In genomic region chr17:78141136-78141535, GRCm38 (mm10) we compare ENCODE assay signal across 29 mouse cellular contexts. TPM values are rescaled to one million over a fixed set of nuclear protein-coding genes. Genes with fewer than 3 reads are reported as not detected.
DNase-seq lines count a peak whose midpoint lies in the region; ATAC-seq lines count a peak whose summit lies in the region.
"Had no signal": no experiment of that assay in that cellular context is flagged by ENCODE, and none has a peak within 500 bp of the region (broad histone marks: within the 10 kb centered on the region; RNA-seq: fewer than 3 reads in every experiment).

No protein-coding gene starts in this region.

- H3K4me1 ChIP-seq in lung, embryonic 15.5 days: peaks cover 5% of the 10 kb centered on the region; the same call in 1 of the 2 replicates
- H3K4me1 ChIP-seq in hindbrain, embryonic 12.5 days: no peaks in the 10 kb centered on the region
- H3K4me1 ChIP-seq: embryonic facial prominence, embryonic 10.5 days; embryonic facial prominence, embryonic 13.5 days; forebrain, embryonic 15.5 days; heart, embryonic 10.5 days; heart, embryonic 13.5 days had no signal

- H3K4me3 ChIP-seq in lung, embryonic 15.5 days: no peak overlapping the region
- H3K4me3 ChIP-seq in hindbrain, embryonic 12.5 days: no peak overlapping the region
- H3K4me3 ChIP-seq: embryonic facial prominence, embryonic 10.5 days; embryonic facial prominence, embryonic 13.5 days; erythroblast, embryonic 14.5 days; forebrain, embryonic 15.5 days; heart, adult 2 months; heart, embryonic 10.5 days; heart, embryonic 13.5 days; hindbrain, embryonic 15.5 days had no signal

- H3K9me3 ChIP-seq in lung, embryonic 15.5 days: no peaks in the 10 kb centered on the region
- H3K9me3 ChIP-seq in hindbrain, embryonic 12.5 days (replicated peaks): no peaks in the 10 kb centered on the region
- H3K9me3 ChIP-seq: embryonic facial prominence, embryonic 10.5 days; embryonic facial prominence, embryonic 13.5 days; forebrain, embryonic 15.5 days; G1E; heart, embryonic 10.5 days; heart, embryonic 13.5 days; hindbrain, embryonic 15.5 days had no signal

- peaks cover 7% of the 10 kb centered on the region; the same call in 1 of the 2 replicates for H3K27me3 ChIP-seq in lung, embryonic 15.5 days
- H3K27me3 ChIP-seq in hindbrain, embryonic 12.5 days: no peaks in the 10 kb centered on the region
- H3K27me3 ChIP-seq: CH12.LX; embryonic facial prominence, embryonic 13.5 days; forebrain, embryonic 15.5 days; heart, embryonic 13.5 days; hindbrain, embryonic 15.5 days had no signal

- DNase-seq in cerebellum, postnatal 14 days: peak; percentile 56 to 66
- DNase-seq in cerebellum, adult 11-12 months: no peak
- DNase-seq in layer of hippocampus, postnatal 10 days (ENCODE audit: low spot score in 2 of 2): peak; percentile 11 to 27
- no peak for DNase-seq in layer of hippocampus, adult 18-20 months (ENCODE audit: low spot score in 2 of 2)
- no peak for DNase-seq in lung, postnatal 36 days
- DNase-seq: adrenal gland, postnatal 10 days; adrenal gland, postnatal 36 days; B cell, adult 2 months; cerebellum, adult 11 months; cerebellum, adult 8-10 months; cerebellum, postnatal 36 days; embryo, embryonic 11 days; gastrocnemius, postnatal 10 days; gastrocnemius, postnatal 36 days; heart, adult 2 months; heart, postnatal 14 days; heart, postnatal 4 days had no signal

- no peaks in the 10 kb centered on the region for H3K36me3 ChIP-seq in lung, embryonic 15.5 days
- H3K36me3 ChIP-seq in hindbrain, embryonic 12.5 days: no peaks in the 10 kb centered on the region
- H3K36me3 ChIP-seq: embryonic facial prominence, embryonic 10.5 days; embryonic facial prominence, embryonic 13.5 days; forebrain, embryonic 15.5 days; G1E; heart, embryonic 10.5 days; heart, embryonic 13.5 days; hindbrain, embryonic 15.5 days had no signal

- 0 out of 2 replicates have a peak, but pooled peaks have one; percentile 31 for ATAC-seq in lung, embryonic 15.5 days (ENCODE audit: borderline replicate concordance, extremely low read depth, low FRiP score, low TSS enrichment)
- no peak for ATAC-seq in hindbrain, embryonic 12.5 days (ENCODE audit: low FRiP score)
- ATAC-seq: forebrain, embryonic 15.5 days; Patski had no signal

- no peak overlapping the region for H3K27ac ChIP-seq in lung, embryonic 15.5 days
- H3K27ac ChIP-seq in hindbrain, embryonic 12.5 days: no peak overlapping the region
- H3K27ac ChIP-seq: embryonic facial prominence, embryonic 10.5 days; embryonic facial prominence, embryonic 13.5 days; forebrain, embryonic 15.5 days; heart, adult 2 months; heart, embryonic 10.5 days; heart, embryonic 13.5 days; hindbrain, embryonic 15.5 days had no signal

- H3K9ac ChIP-seq in lung, embryonic 15.5 days: no peak overlapping the region
- H3K9ac ChIP-seq in hindbrain, embryonic 12.5 days: no peak overlapping the region
- H3K9ac ChIP-seq: embryonic facial prominence, embryonic 13.5 days; forebrain, embryonic 15.5 days; heart, embryonic 13.5 days; hindbrain, embryonic 15.5 days had no signal

- no peak overlapping the region for H3K4me2 ChIP-seq in lung, embryonic 15.5 days
- no peak overlapping the region for H3K4me2 ChIP-seq in hindbrain, embryonic 12.5 days (replicated peaks)
- H3K4me2 ChIP-seq: embryonic facial prominence, embryonic 13.5 days; forebrain, embryonic 15.5 days; heart, embryonic 13.5 days; hindbrain, embryonic 15.5 days had no signal

- 65% methylated on average over 3 of the region's 3 CpGs for WGBS in lung, embryonic 15.5 days
- WGBS in hindbrain, embryonic 12.5 days: 93% methylated on average over 3 of the region's 3 CpGs

RNA-seq across cellular contexts. Expression of gene Crim1, which starts 58.9 kb away (rescaled TPM):
- total RNA-seq in layer of hippocampus, postnatal 10 days (2021): 100 to 1,000 TPM in 1 of 2 experiments, 10 to 100 TPM in 1; 96.7 to 108 TPM
- total RNA-seq in layer of hippocampus, adult 18-20 months (2021): 100 to 1,000 TPM; 151 TPM
- polyA plus RNA-seq in lung, embryonic 15.5 days (2015; fragmentation: Nextera tagmentation; extraction: Ambion mirVana): 4.4 and 4.7 TPM in 2 replicates
- 11.0 and 12.7 TPM in 2 replicates for polyA plus RNA-seq in hindbrain, embryonic 12.5 days (2016; fragmentation: Nextera tagmentation; extraction: Ambion mirVana)

Comparison
In these comparisons a context has a peak if more than half of its experiments do, and no peak if none do; other contexts are left out.
1. DNase-seq: peak in cerebellum, postnatal 14 days (2 of 2) and layer of hippocampus, postnatal 10 days (2 of 2); none in cerebellum, adult 11-12 months (single experiment), layer of hippocampus, adult 18-20 months (0 of 2) and lung, postnatal 36 days (single experiment).